Mouse (Mus musculus): ENCODE results near the gene Gtf2a1.

The Gtf2a1 gene

GRCm38 (mm10) chr12:91589847-91590690 lies at the start of gene Gtf2a1:
TSS of gene Gtf2a1 (minus strand) at chr12:91590487.
- peak; percentile 100 for DNase-seq

- DNase-seq = peak; percentile 93
These were observed 48.1 kb upstream of the Gtf2a1 start for GRCm38 (mm10) chr12:91638351-91638750.

- DNase-seq = peak; percentile 87
These were observed 47.0 kb upstream of the Gtf2a1 start for GRCm38 (mm10) chr12:91637136-91637909.

GRCm38 (mm10) chr12:91626482-91626881 lies 36.2 kb upstream of the Gtf2a1 start:
- DNase-seq = peak; percentile 91

- DNase-seq = peak; percentile 66
These were observed 34.7 kb upstream of the Gtf2a1 start for GRCm38 (mm10) chr12:91625013-91625412.

- DNase-seq = peak; percentile 84
These were observed 19.1 kb upstream of the Gtf2a1 start for GRCm38 (mm10) chr12:91609425-91609824.

GRCm38 (mm10) chr12:91607678-91608077 lies 17.4 kb upstream of the Gtf2a1 start:
- DNase-seq = peak; percentile 45

GRCm38 (mm10) chr12:91606651-91607050 lies 16.4 kb upstream of the Gtf2a1 start:
- DNase-seq = peak; percentile 89

- DNase-seq = peak; percentile 45
These were observed 14.3 kb upstream of the Gtf2a1 start for GRCm38 (mm10) chr12:91604600-91604999.

GRCm38 (mm10) chr12:91592128-91592527 lies 1.8 kb upstream of the Gtf2a1 start:
- DNase-seq = peak; percentile 80

GRCm38 (mm10) chr12:91591191-91591590 lies 904 bp upstream of the Gtf2a1 start:
- DNase-seq = no peak

GRCm38 (mm10) chr12:91590716-91591115 lies 429 bp upstream of the Gtf2a1 start:
- DNase-seq = peak; percentile 94

- no peak for DNase-seq
These were observed 793 bp downstream of the Gtf2a1 start for GRCm38 (mm10) chr12:91589542-91589846.

- peak; percentile 96 for DNase-seq
These were observed 1.4 kb downstream of the Gtf2a1 start for GRCm38 (mm10) chr12:91588670-91589541.

GRCm38 (mm10) chr12:91588176-91588669 lies 2.1 kb downstream of the Gtf2a1 start:
- DNase-seq = peak; percentile 100

GRCm38 (mm10) chr12:91587491-91588033 lies 2.7 kb downstream of the Gtf2a1 start:
- no peak for DNase-seq

GRCm38 (mm10) chr12:91587077-91587476 lies 3.2 kb downstream of the Gtf2a1 start:
- peak; percentile 55 for DNase-seq

GRCm38 (mm10) chr12:91585815-91586214 lies 4.5 kb downstream of the Gtf2a1 start:
- peak; percentile 55 for DNase-seq

- no peak for DNase-seq
These were observed 5.1 kb downstream of the Gtf2a1 start for GRCm38 (mm10) chr12:91585206-91585605.

GRCm38 (mm10) chr12:91583409-91583808 lies 6.9 kb downstream of the Gtf2a1 start:
- no peak for DNase-seq

GRCm38 (mm10) chr12:91582362-91583002 lies 7.8 kb downstream of the Gtf2a1 start:
- no peak for DNase-seq
